Mouse (Mus musculus) forelimb bud, embryonic 11.5 days (tissue): ENCODE results near the gene Scarf1.

Experiments
- DNase-seq: peaks from one replicate; pipeline ENCODE4 v3.0.0-alpha.2; 2012; ENCODE audit warnings: low read depth, low spot score

Gene Scarf1

DNA sequence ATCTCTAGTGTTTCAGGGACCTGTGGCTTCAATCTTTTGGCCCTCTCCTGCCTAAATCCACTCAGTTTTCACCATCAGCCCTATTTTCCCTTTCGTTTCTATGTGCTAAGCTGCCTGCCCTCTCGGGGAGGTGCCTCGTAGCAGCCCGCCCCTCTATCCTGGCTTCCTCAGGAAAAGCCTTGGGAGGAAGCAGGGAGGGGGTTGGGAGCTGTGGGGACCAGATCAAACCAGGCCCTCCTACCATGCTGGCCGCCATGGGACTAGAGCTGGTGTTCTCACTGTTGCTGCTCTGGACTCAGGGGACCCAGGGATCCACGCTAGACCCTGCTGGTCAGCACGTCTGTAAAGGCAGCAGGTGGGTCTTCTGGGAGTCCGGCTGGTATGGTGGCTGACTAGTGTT is at the start of gene Scarf1:
Gene Scarf1, plus strand, starts transcription at position 205 of the 400 bp plus-strand sequence.
- no peak for DNase-seq

DNA sequence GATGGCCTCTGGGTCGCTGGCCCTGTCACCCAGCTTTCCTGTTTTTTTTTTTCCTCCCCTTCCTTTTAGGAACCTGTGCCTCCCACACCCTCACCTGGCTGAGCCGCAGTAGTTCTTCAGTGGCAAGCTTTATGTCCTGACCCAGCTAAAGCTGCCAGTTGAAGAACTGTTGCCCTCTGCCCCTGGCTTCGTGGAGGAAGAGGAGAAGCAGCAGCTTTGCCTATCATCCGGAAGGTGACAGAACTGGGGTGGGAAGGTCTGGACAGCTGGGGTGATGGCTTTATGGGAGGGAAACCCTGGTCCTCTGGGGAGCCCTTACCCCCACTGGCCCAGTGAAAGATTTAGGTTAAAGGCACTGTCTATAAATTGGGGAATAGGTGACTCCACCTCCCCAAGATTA is 49.7 kb upstream of the Scarf1 start:
- no peak for DNase-seq

- no peak for DNase-seq
These were observed 48.9 kb upstream of the Scarf1 start for GRCm38 (mm10) chr11:75464417-75464816.

DNA sequence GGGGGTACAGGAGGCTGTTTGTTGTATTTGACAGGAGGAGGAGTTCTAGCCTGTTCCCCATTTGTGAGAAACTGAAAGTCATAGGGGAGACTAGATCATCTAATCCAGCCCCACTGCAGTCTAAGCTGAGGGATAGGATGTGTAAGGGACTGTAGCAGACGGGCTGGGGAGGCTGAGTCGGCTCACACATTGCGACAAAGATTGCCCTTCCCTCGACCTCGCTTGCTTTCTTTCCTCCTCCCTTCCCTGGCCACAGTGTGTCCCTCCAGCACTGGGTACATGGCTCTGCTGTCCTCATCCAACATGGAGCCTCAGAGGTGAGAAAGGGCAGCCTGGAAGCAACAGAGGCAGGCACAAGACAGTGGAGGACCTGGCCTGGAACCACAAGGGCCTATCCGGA is 48.3 kb upstream of the Scarf1 start:
- no peak for DNase-seq

DNA sequence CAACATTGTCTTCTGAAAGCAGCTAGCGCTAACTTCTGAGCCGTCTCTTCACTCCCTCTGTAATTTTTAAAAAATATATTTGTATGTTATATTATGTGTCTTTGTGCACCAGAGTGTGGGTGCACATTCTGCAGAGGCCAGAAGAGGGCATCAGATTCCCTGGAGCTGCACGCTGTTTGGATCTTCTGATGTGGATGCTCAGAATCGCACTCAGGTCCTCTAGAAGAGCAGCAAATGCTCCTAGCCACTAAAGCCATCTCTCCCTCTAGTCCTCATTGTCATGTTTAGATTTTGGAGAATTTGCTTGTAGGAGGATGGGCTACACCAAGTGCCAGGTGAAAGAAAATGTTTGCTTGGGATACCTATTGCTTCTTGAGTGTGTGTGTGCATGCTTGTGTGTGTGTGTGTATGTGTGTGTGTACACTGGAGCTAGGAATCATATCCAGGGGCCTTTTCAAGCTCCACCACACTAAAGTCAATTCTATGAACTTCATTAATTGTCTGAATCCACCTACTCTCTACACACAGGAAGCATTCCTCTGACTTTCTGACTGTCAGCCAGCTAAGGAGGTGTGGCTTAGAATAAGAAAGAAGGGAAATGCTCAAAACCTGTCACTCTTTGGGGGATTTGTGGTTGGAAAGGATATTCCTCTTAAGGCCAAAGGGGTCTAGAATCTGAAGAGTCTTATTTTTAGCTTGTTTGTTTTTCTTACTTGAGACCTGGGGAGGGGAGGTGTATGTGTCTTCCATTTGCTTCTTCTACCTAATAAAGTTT is 46.4 kb upstream of the Scarf1 start:
- DNase-seq, result no peak

GRCm38 (mm10) chr11:75467512-75468215 is 45.7 kb upstream of the Scarf1 start:
- no peak for DNase-seq

DNA sequence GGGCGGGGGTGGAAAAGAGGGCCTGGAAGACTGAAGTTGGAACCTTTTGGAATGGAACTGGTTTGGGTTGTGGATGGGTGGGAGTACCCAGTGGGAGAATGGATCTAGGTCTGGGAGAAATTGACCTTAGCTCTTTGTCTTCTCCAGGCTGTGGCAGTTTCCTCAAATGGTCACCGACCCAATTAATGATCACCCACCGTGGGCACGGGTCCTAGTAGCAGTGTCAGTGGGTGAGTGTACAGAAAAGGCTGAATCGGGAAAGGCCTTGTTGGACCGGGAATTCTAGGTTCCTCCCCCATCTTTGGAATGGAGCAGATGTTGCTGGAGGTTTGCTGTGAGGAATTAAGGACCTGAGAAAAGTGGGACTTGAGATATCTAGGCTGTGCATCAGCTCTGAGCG is 44.9 kb upstream of the Scarf1 start:
- no peak for DNase-seq

GRCm38 (mm10) chr11:75469261-75469660 is 44.1 kb upstream of the Scarf1 start:
- DNase-seq, result no peak

GRCm38 (mm10) chr11:75470675-75471074 is 42.7 kb upstream of the Scarf1 start:
- no peak for DNase-seq

DNA sequence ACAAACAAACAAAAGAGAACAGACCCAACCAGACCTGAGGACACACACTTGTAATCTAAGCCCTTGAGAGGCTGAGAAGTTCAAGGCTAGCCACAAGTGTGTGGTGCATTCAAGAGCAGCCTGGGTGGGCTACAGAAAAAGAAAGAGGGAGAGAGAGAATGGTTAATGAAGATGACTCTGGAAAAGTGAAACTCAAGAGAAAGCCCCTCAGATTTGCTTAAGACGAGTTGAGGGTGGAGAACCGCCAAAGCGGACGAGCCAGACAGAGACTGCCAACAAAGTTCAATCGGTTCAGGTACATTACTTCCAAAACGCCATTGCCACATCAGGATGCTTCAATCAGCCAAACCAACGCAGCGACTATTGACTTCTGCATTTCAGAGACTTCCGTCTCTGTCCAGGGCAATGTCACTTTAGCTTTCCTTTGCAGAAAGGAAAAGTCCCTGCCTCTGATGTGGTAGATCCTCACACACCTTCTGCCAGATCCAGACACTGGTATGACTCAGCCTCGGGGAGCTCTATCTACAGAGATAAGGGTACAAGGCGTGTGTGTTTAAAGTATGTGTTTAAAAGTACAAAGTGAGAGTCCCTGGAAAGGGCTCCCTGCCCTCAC is 40.8 kb upstream of the Scarf1 start:
- no peak for DNase-seq

DNA sequence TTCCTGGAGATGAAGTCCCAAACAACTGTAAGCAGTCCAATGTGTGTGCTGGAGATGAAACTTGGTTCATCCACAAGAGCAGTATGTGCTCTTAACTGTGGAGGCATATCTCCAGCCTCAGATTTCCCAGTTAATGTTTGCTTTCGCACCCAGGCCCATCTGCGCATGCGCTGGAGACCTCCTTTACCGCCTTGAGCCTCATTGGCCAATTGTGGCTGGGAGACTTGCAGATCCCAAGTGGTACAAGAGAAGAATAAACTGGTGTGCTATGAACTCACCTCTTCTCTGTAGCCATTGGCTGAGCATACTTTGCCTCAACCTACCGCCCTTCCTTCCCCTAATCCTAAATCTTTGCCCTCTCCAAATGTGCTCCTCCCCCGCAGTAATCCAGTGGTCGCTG is 40.0 kb upstream of the Scarf1 start:
- DNase-seq, result no peak

DNA sequence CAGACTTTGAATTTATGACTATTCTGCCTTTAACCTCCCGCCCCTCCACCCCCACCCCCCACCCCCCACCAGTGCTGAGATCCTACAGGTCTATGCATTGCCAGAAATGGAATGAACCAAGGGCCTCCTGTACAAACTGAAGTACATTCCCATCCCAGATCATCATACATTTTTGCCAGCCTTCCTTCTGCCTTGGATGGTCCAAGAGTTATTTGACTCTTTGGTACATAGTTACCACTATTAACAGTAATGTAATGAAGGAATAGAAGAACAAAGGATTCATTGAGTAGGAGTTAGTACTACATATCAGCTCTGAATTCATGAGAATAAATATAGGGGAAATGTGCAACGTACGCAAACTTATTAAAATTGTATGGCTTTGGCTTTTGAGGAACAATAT is 27.1 kb upstream of the Scarf1 start:
- no peak for DNase-seq

- peak; percentile 98 for DNase-seq
These were observed 26.6 kb upstream of the Scarf1 start, which contains the start of gene Prpf8 for GRCm38 (mm10) chr11:75486601-75487285. Gene Prpf8 (plus strand): TSS chr11:75486816.

GRCm38 (mm10) chr11:75487496-75487895 is 25.8 kb upstream of the Scarf1 start:
- DNase-seq, result no peak

DNA sequence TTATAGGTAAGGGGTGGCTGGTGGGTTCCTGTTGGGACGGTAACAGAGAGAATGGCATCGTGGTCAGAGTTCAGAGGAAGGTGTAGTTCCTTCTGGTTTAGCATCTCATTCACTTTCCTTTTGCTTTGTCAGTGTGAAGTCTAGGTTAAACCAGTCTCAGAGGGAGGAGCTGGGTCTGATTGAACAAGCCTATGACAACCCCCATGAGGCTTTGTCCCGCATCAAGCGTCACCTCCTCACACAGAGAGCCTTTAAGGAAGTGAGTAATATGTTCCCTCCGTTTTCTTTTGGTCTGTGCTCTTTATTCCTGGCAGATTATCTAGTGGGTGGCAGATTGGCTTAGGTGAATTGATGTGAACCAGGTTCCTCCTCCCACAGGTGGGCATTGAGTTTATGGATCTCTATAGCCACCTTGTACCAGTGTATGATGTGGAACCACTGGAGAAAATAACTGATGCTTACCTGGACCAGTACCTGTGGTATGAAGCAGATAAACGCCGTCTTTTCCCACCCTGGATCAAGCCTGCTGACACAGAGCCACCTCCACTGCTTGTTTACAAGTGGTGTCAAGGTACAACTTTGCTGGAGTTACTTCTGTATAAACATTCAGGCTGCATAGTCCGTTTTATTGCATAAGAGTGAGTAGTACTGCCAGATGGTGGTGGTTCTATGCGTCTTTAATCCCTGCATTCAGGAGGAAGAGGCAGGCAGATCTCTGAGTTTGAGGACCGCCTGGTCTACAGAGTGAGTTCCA is 18.9 kb upstream of the Scarf1 start:
- no peak for DNase-seq

- DNase-seq, result no peak
These were observed 15.2 kb upstream of the Scarf1 start for GRCm38 (mm10) chr11:75498126-75498525.

DNA sequence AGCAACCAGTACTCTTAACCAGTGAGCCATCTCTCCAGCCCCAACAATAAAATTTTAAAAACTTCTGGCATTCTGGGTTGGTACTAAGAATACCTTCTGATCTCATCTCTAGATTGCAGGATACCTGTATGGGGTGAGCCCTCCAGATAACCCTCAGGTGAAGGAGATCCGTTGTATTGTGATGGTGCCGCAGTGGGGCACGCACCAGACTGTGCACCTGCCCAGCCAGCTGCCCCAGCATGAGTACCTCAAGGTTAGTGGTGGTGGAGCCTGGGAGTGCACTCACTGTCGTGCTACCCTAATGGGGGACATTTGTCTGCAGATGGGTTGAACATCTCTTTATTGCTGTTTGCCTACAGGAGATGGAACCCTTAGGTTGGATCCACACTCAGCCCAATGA is 5.2 kb upstream of the Scarf1 start:
- no peak for DNase-seq

- DNase-seq, result peak; percentile 25
These were observed 4.4 kb upstream of the Scarf1 start for GRCm38 (mm10) chr11:75508904-75509303.

DNA sequence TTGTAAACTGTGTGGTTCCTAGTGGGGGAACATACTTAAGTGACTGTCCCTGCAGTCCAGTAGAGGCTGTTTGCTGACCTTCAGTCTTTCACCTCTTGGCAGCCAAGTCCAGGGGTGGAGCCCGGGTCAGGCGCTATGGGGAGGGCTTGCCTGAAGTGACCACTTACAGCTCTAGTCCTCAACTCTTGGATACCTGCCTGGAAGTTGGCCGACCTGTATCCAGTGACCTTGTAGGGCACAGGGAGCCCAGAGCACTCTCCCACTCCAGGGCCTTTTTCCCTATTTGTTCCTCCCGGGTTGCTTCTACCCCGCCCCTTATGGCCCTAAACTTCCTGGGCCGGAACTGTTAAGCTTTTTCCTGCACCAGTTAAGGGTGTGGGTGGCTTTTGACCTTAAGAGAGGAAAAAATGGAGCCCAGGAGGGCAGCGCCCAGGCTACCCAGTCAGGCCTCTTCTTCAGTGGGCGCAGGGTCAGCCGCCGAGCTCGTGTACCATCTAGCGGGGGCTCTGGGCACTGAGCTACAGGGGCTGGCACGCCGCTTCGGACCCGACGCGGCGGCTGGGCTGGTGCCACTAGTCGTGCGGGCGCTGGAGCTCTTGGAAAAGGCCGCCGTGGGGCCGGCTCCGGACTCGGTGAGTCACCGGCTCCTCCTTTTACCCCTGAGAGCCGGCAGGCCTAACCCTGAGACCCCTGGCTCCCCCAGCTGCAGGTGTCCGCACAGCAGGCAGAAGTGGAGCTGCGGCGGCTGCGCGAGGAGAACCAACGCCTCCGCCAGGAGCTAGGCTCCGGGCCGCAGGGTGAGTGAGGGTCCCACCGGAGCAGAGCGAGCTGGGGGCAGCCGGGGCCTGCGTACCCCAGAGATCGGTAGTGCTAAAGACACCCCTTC is 3.4 kb upstream of the Scarf1 start, which contains the start of gene Rilp:
Gene Rilp, plus strand, starts transcription at position 354 of the 886 bp plus-strand sequence.
- peak; percentile 48 for DNase-seq

- DNase-seq, result peak; percentile 94
These were observed 2.7 kb upstream of the Scarf1 start for GRCm38 (mm10) chr11:75510627-75510993.
